In the genomic region with DNA sequence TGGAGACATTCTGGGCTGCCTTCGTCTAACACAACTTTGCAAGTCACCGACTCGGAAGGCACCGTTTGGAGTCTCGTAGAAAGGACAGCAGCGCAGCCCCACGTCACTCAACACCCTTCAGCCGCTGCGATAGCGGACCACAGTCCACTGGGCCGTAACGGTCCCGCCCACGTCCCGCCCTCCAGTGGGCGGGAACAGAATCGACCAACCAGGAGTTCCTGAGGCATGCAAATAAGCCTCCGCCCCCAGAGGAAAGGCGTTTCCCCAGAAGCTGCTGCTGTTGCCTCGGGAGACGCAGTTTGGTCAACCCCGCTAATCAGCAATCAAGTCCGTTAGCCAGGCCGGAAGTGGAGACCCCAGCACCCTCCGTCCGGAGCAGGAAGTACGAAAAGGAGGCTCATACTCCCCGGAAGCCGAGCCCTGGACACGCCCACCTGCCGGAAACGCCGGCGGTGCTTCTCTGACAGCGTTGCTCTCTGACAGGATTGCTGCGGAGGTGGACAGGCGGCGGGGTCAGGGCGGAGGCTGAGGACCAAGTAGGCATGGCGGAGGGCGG, we compare ENCODE assay signal across 8 mouse cellular contexts. TPM values are rescaled to one million over a fixed set of nuclear protein-coding genes. Genes with fewer than 3 reads are reported as not detected.
DNase-seq lines count a peak whose midpoint lies in the region; ATAC-seq and TF ChIP-seq lines count a peak whose summit lies in the region.

A gene (plus strand): TSS at position 274 of the 556 bp plus-strand sequence.

- H3K4me3 ChIP-seq in hindbrain, embryonic 13.5 days: peak within 1 kb of the TSS; percentile 95

- WGBS in hindbrain, embryonic 13.5 days: 0% methylated on average over 41 of the region's 41 CpGs

- H3K27ac ChIP-seq in hindbrain, embryonic 13.5 days: peak within 1 kb of the TSS; percentile 76

- H3K9me3 ChIP-seq in hindbrain, embryonic 13.5 days: no peaks in the 10 kb centered on the region

- peaks cover 23% of the 10 kb centered on the region for H3K4me1 ChIP-seq in hindbrain, embryonic 13.5 days (replicated peaks)

- H3K36me3 ChIP-seq in hindbrain, embryonic 13.5 days: peaks cover 14% of the 10 kb centered on the region

- peak; percentile 89 for ATAC-seq in Patski
- peak; percentile 99 for ATAC-seq in hindbrain, embryonic 13.5 days (ENCODE audit: low FRiP score)

- no peaks in the 10 kb centered on the region for H3K27me3 ChIP-seq in Patski
- H3K27me3 ChIP-seq in hindbrain, embryonic 13.5 days: peaks cover 40% of the 10 kb centered on the region

- in situ Hi-C loops in Patski (cut with MboI; ENCODE audit: low pct_unique_long_range_greater_than_20kb): no loop called here

- CTCF ChIA-PET in Patski (lab: Charles Lee): no interaction called here

- H3K4me2 ChIP-seq in hindbrain, embryonic 13.5 days: peak within 1 kb of the TSS; percentile 94

- DNase-seq in Patski (ENCODE audit: low read depth, low spot score): peak; percentile 87
- peak; percentile 92 for DNase-seq in cerebellum, postnatal 14 days
- DNase-seq in frontal cortex, postnatal 14 days (ENCODE audit: low spot score in 2 of 2): peak; percentile 90
- peak; percentile 75 to 83 for DNase-seq in layer of hippocampus, postnatal 25 days (ENCODE audit: extremely low spot score in 1 of 2, low spot score in 1 of 2)
- DNase-seq in lung, postnatal 25 days (ENCODE audit: low spot score): peak; percentile 98
- DNase-seq in retina, embryonic 14.5 days (ENCODE audit: low spot score): peak; percentile 99
- DNase-seq in thymus, postnatal 4 days: peak; percentile 91

- peak within 1 kb of the TSS; percentile 93 for H3K9ac ChIP-seq in hindbrain, embryonic 13.5 days

- no peak for TF ChIP-seq CTCF in Patski (IDR thresholded peaks at IDR 0.05)

- POLR2A ChIA-PET in Patski (lab: Charles Lee): no interaction called here

RNA-seq across cellular contexts. Expression of the gene that starts here (rescaled TPM):
- polyA plus RNA-seq in Patski (2021): 15.4 TPM
- 10.1 and 10.9 TPM in 2 replicates for polyA plus RNA-seq in hindbrain, embryonic 13.5 days (2015; fragmentation: Nextera tagmentation; extraction: Ambion mirVana)
- 10 to 100 TPM; 35.9 to 42.0 TPM for total RNA-seq in layer of hippocampus, postnatal 25 days (2021)

Comparison
In these comparisons a context has a peak if more than half of its experiments do, and no peak if none do; other contexts are left out.
1. Peak in every context shown above with its lines: DNase-seq, ATAC-seq, H3K4me3 ChIP-seq and H3K27ac ChIP-seq.